Mouse (Mus musculus) E14TG2a.4 (cell line): ENCODE results near the gene Dcun1d4.
"Not testable (repeated sequence)": the region's sequence is repeated elsewhere in the genome, so short reads cannot be mapped to it uniquely, and the experiment has no call there.

ENCODE experiments used
- H3K27me3 ChIP-seq: 2 replicates; pipeline ENCODE4 v1.6.1; 2014; ENCODE audit warnings: low read length, control low read depth; ENCODE audit not compliant: insufficient read depth
- H3K36me3 ChIP-seq: 2 replicates; pipeline ENCODE4 v1.6.1; 2014; ENCODE audit warnings: low read length, control low read depth; ENCODE audit not compliant: insufficient read depth
- H3K4me1 ChIP-seq: replicated peaks from 2 replicates; pipeline ENCODE4 v1.6.1; 2014; ENCODE audit warnings: low read depth, low read length, control low read depth
- H3K4me3 ChIP-seq: replicated peaks from 2 replicates; pipeline ENCODE4 v1.5.1; 2014; ENCODE audit warnings: mild to moderate bottlenecking, low read length
- H3K9me3 ChIP-seq: 2 replicates; pipeline ENCODE4 v1.6.1; 2014; ENCODE audit warnings: low read length, control low read depth
- CTCF ChIP-seq: conservative IDR thresholded peaks from 2 replicates; pipeline ENCODE4 v1.5.1; 2014; ENCODE audit warnings: low read length
- NANOG ChIP-seq: IDR thresholded peaks from 2 replicates; pipeline ENCODE4 v1.6.1; 2014; ENCODE audit warnings: borderline replicate concordance, low read length, mixed read lengths
- POU5F1 ChIP-seq: IDR thresholded peaks from 2 replicates; pipeline ENCODE4 v1.6.1; 2014; ENCODE audit warnings: low read length, borderline replicate concordance

The Dcun1d4 gene

GRCm38 (mm10) chr5:73578131-73578530, 97.3 kb downstream of the Dcun1d4 start:
- Histone ChIP-seq H3K9me3 (0 out of 2 replicates have a peak, but pooled peaks cover 3% of the 10 kb centered on the region), H3K27me3 (no peaks in the 10 kb centered on the region), H3K36me3 (no peaks in the 10 kb centered on the region), H3K4me3 (no peak overlapping the region), H3K4me1 (no peaks in the 10 kb centered on the region)
- TF ChIP-seq NANOG (no peak), CTCF (no peak), POU5F1 (no peak)

- H3K4me1 ChIP-seq, H3K36me3 ChIP-seq, H3K4me3 ChIP-seq, H3K27me3 ChIP-seq, H3K9me3 ChIP-seq: not testable (repeated sequence)
These were observed 103.2 kb downstream of the Dcun1d4 start for GRCm38 (mm10) chr5:73584011-73584410.

GRCm38 (mm10) chr5:73585212-73586115, 104.7 kb downstream of the Dcun1d4 start:
- H3K4me3 ChIP-seq: no peak overlapping the region
- H3K36me3 ChIP-seq: no peaks in the 10 kb centered on the region
- H3K9me3 ChIP-seq: 0 out of 2 replicates have a peak, but pooled peaks cover 4% of the 10 kb centered on the region
- no peaks in the 10 kb centered on the region for H3K27me3 ChIP-seq
- peaks cover 7% of the 10 kb centered on the region; the same call in 1 of the 2 replicates for H3K4me1 ChIP-seq
- no peak for TF ChIP-seq POU5F1
- TF ChIP-seq NANOG: peak; percentile 25; the same call in 1 of the 2 replicates

GRCm38 (mm10) chr5:73586597-73586996, 105.8 kb downstream of the Dcun1d4 start:
- H3K4me3 ChIP-seq: no peak overlapping the region
- H3K9me3 ChIP-seq: 0 out of 2 replicates have a peak, but pooled peaks cover 4% of the 10 kb centered on the region
- no peak for TF ChIP-seq POU5F1
- TF ChIP-seq NANOG: no peak
- no peak for TF ChIP-seq CTCF
- H3K4me1 ChIP-seq: peaks cover 7% of the 10 kb centered on the region; the same call in 1 of the 2 replicates
- H3K27me3 ChIP-seq: no peaks in the 10 kb centered on the region
- H3K36me3 ChIP-seq: no peaks in the 10 kb centered on the region

- Histone ChIP-seq H3K4me3 (no peak overlapping the region), H3K27me3 (no peaks in the 10 kb centered on the region), H3K4me1 (peaks cover 7% of the 10 kb centered on the region; the same call in 1 of the 2 replicates), H3K9me3 (0 out of 2 replicates have a peak, but pooled peaks cover 4% of the 10 kb centered on the region), H3K36me3 (no peaks in the 10 kb centered on the region)
- no peak for TF ChIP-seq POU5F1
- TF ChIP-seq NANOG: no peak
- no peak for TF ChIP-seq CTCF
These were observed 106.3 kb downstream of the Dcun1d4 start for GRCm38 (mm10) chr5:73587119-73587518.

GRCm38 (mm10) chr5:73598943-73599695, 118.3 kb downstream of the Dcun1d4 start:
- no peaks in the 10 kb centered on the region for H3K27me3 ChIP-seq

GRCm38 (mm10) chr5:73599991-73600390, 119.2 kb downstream of the Dcun1d4 start:
- Histone ChIP-seq H3K4me1 (peaks cover 7% of the 10 kb centered on the region), H3K27me3 (no peaks in the 10 kb centered on the region), H3K4me3 (no peak overlapping the region), H3K9me3 (peaks cover 8% of the 10 kb centered on the region), H3K36me3 (no peaks in the 10 kb centered on the region)
- TF ChIP-seq POU5F1 (no peak), CTCF (no peak), NANOG (no peak)

More at GRCm38 (mm10) chr5:73598943-73599695, 118.3 kb downstream of the Dcun1d4 start:
- Histone ChIP-seq H3K4me1 (peaks cover 7% of the 10 kb centered on the region), H3K4me3 (no peak overlapping the region), H3K9me3 (peaks cover 15% of the 10 kb centered on the region), H3K36me3 (no peaks in the 10 kb centered on the region)
- TF ChIP-seq NANOG: no peak
- no peak for TF ChIP-seq POU5F1
- TF ChIP-seq CTCF: no peak

- Histone ChIP-seq H3K9me3 (peaks cover 5% of the 10 kb centered on the region), H3K4me1 (peaks cover 7% of the 10 kb centered on the region), H3K36me3 (no peaks in the 10 kb centered on the region), H3K4me3 (no peak overlapping the region), H3K27me3 (no peaks in the 10 kb centered on the region)
- TF ChIP-seq CTCF (no peak), POU5F1 (no peak), NANOG (no peak)
These were observed 120.6 kb downstream of the Dcun1d4 start for GRCm38 (mm10) chr5:73601361-73601763.
